Mouse (Mus musculus) midbrain, embryonic 11.5 days (tissue): ENCODE data around the gene Parp11. TPM values are rescaled to one million over a fixed set of nuclear protein-coding genes. Genes with fewer than 3 reads are reported as not detected.

Experiments used
- ATAC-seq: fragments of 200-750 bp; cut with Nextera tagmentation; 2 replicates; pipeline ENCODE4 v1.8.0; 2017; ENCODE audit warnings: moderate TSS enrichment, moderate library complexity; ENCODE audit not compliant: low FRiP score
- DNase-seq: peaks from one replicate; pipeline ENCODE4 v3.0.0; 2015; ENCODE audit warnings: low spot score; ENCODE audit errors: missing footprints
- H3K27ac ChIP-seq: fragments of 300-500 bp; sonication (generic); 2 replicates; pipeline ENCODE4 v1.5.1; 2014; ENCODE audit warnings: low read depth, low read length
- H3K27me3 ChIP-seq: fragments of 300-500 bp; sonication (generic); 2 replicates; pipeline ENCODE4 v1.6.1; 2014; ENCODE audit warnings: mild to moderate bottlenecking, low read length, moderate library complexity, mixed read lengths; ENCODE audit not compliant: control insufficient read depth, insufficient read depth
- H3K36me3 ChIP-seq: fragments of 300-500 bp; sonication (generic); 2 replicates; pipeline ENCODE4 v1.6.1; 2014; ENCODE audit warnings: mild to moderate bottlenecking, low read length, moderate library complexity, mixed read lengths; ENCODE audit not compliant: control insufficient read depth, insufficient read depth
- H3K4me1 ChIP-seq: fragments of 300-500 bp; sonication (generic); 2 replicates; pipeline ENCODE4 v1.6.1; 2014; ENCODE audit warnings: low read length; ENCODE audit not compliant: control insufficient read depth, insufficient read depth
- H3K4me2 ChIP-seq: fragments of 300-500 bp; sonication (generic); 2 replicates; pipeline ENCODE4 v1.6.1; 2014; ENCODE audit warnings: mild to moderate bottlenecking, moderate library complexity
- H3K4me3 ChIP-seq: fragments of 300-500 bp; sonication (generic); 2 replicates; pipeline ENCODE4 v1.5.1; 2014; ENCODE audit warnings: low read depth, low read length
- H3K9ac ChIP-seq: fragments of 300-500 bp; sonication (generic); 2 replicates; pipeline ENCODE4 v1.6.1; 2014; ENCODE audit warnings: low read length
- H3K9me3 ChIP-seq: fragments of 300-500 bp; sonication (generic); 2 replicates; pipeline ENCODE4 v1.6.1; 2016; ENCODE audit warnings: low read length; ENCODE audit not compliant: control insufficient read depth
- whole genome bisulfite sequencing: fragments of 180-500 bp; shearing (Covaris S2); extraction: QIAGEN DNeasy Blood & Tissue Kit; methylation state at CpG from one replicate; pipeline ENCODE4 v1.1.7; 2014; 5-methylcytosine and 5-hydroxymethylcytosine counted together
- polyA plus RNA-seq: library from polyadenylated mRNA; unstranded; fragments of >200 nt; fragmentation: Nextera tagmentation; extraction: Ambion mirVana; gene quantifications from 2 replicates; pipeline ENCODE4 v1.2.1, GENCODE M21; 2014

Parp11 gene
- polyA plus RNA-seq, 1 experiment from 2014 or later = 64.9 TPM

DNA sequence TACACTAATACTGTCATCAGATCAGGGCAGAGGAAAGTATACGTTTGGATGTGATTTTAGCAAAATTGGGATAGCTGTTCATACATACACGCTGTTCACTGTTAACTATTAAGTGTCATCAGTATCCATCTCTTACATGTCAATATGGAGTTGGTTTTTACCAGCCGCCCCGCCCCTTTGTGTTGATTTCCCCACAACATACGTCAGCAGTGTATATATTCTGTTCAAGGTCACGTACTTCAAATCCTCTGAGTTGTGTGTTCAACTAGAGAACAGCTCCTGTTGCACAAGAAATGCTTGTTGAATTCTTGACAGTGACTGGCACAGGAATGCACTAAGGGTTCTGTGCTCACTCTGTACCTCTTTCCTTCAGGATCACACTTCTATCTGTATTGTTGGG, 8.2 kb downstream of the Parp11 start:
- Histone ChIP-seq H3K4me3 (peak overlapping the region; percentile 72; the same call in 1 of the 2 replicates), H3K36me3 (no peaks in the 10 kb centered on the region), H3K4me1 (peaks cover 13% of the 10 kb centered on the region), H3K27me3 (no peaks in the 10 kb centered on the region), H3K9ac (no peak overlapping the region), H3K4me2 (peak overlapping the region; percentile 62), H3K27ac (no peak overlapping the region), H3K9me3 (no peaks in the 10 kb centered on the region)
- 90% methylated on average over 6 of the region's 6 CpGs for WGBS
- ATAC-seq (no peak), DNase-seq (no peak)

DNA sequence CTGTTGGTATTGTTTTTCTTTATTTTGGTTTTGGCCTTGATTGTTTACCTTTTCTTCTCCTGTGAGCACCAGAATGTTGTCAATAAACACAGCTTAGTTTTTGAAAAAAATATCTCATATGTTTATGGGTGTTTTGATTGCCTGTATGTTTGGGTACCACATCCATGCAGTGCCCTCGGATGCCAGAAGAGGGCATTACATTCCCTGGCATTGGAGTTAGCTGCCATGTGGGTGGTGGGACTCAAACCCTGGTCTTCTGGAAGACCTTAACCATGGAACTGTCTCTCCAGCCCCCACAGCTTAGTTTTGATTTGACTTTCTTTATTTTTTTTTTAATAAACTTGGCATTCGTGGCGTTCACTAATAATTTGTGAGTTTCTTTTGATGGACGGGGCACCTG, 8.8 kb downstream of the Parp11 start:
- H3K27ac ChIP-seq = no peak overlapping the region
- ATAC-seq = no peak
- WGBS = over 99% methylated on average over 4 of the region's 4 CpGs
- H3K36me3 ChIP-seq = no peaks in the 10 kb centered on the region
- no peak overlapping the region for H3K4me2 ChIP-seq
- peaks cover 7% of the 10 kb centered on the region for H3K4me1 ChIP-seq
- H3K9ac ChIP-seq = no peak overlapping the region
- no peak overlapping the region for H3K4me3 ChIP-seq
- DNase-seq = no peak
- no peaks in the 10 kb centered on the region for H3K27me3 ChIP-seq
- no peaks in the 10 kb centered on the region for H3K9me3 ChIP-seq

DNA sequence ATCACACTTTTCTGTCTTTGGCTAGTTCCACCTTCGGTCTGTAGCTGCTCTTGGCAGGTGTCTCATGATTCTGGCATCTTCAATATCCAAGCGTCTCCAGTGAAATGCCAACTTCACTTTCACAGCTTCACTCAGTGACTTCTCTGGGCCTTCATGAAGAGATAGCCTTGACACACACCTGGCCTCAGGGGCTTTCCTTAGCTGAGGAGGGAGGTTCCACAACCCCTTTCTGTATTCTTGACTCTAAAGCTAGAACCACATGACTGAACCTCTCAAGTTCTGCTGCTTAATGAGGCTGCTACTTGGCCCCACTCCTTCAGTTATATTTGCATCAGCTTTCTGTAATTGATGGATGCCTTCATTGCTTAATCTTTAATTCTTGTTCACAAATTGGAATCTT, 10.1 kb downstream of the Parp11 start:
- H3K9me3 ChIP-seq = no peaks in the 10 kb centered on the region
- DNase-seq (no peak), ATAC-seq (no peak)
- H3K9ac ChIP-seq = no peak overlapping the region
- H3K27ac ChIP-seq = no peak overlapping the region
- 0 out of 2 replicates have a peak, but pooled peaks cover 2% of the 10 kb centered on the region for H3K4me1 ChIP-seq
- no peak overlapping the region for H3K4me3 ChIP-seq
- no peaks in the 10 kb centered on the region for H3K36me3 ChIP-seq
- 95% methylated on average over 2 of the region's 2 CpGs for WGBS
- no peak overlapping the region for H3K4me2 ChIP-seq
- no peaks in the 10 kb centered on the region for H3K27me3 ChIP-seq

DNA sequence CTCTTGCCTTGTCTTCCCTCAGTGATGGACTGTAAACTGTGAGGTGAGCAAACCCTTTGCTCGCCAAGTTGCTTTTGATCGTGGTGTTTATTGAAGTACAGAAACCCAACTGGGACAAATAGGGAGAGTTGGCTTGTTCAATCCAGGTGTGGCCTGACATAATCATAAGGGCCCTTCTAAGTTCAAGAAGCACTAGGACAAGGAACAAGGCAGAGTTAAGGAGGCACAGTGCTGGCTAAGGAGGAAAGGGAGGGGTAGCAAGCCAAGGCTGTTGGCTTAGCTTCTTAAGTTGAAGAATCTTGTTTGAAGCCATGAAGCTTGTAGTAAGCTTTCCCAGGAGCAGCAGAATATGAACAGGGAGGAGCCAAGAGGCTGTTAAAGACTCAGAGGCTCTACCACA, 13.1 kb downstream of the Parp11 start:
- ATAC-seq (no peak), DNase-seq (no peak)
- Histone ChIP-seq H3K4me3 (no peak overlapping the region), H3K9ac (no peak overlapping the region), H3K4me2 (no peak overlapping the region), H3K36me3 (no peaks in the 10 kb centered on the region), H3K27ac (no peak overlapping the region), H3K9me3 (no peaks in the 10 kb centered on the region), H3K27me3 (no peaks in the 10 kb centered on the region), H3K4me1 (peaks cover 13% of the 10 kb centered on the region)
- WGBS = 98% methylated on average over 2 of the region's 2 CpGs

DNA sequence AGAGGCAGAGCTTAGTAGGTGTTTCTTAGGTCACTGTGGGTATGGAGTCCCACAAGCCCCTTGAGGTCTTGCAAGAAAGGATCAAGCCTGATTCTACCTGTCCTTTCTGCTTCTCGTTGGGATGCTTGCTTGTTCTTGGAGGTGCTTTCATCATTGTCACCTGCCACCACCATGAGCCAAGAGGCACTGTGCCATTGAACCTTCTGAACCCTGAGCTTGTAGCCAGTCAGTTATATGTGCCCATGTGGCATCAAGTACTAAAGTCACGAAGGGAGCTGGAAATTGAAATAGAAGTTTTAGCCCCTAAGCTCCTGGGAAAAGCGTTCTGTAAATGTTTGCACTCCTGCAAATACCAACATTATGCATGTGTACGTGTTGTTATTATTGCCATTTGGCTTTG, 14.9 kb downstream of the Parp11 start:
- 91% methylated on average over 4 of the region's 4 CpGs for WGBS
- no peaks in the 10 kb centered on the region for H3K9me3 ChIP-seq
- H3K4me1 ChIP-seq = peaks cover 12% of the 10 kb centered on the region
- H3K4me2 ChIP-seq = no peak overlapping the region
- no peaks in the 10 kb centered on the region for H3K27me3 ChIP-seq
- no peak overlapping the region for H3K9ac ChIP-seq
- ATAC-seq = no peak
- H3K4me3 ChIP-seq = no peak overlapping the region
- H3K36me3 ChIP-seq = no peaks in the 10 kb centered on the region
- H3K27ac ChIP-seq = no peak overlapping the region
- no peak for DNase-seq

DNA sequence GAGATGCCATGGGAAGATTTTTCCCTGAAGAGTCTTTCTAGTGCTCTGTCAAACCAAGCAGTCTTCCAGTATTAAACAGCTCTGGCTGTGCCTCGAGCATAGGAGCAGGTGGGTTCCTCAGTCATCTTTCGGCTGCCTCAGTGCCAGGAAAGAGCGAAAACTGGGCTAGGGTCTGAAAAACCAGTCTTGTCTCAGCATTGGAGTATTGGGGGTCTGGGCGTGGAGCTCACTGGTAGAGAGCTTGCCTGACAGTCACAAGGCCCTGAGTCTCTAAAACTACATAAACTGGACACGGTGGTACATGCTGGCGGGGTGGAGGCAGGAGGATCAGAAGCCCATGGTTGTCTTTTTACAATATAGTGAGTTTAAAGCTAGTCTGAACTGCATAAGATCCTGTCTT, 15.6 kb downstream of the Parp11 start:
- Histone ChIP-seq H3K4me1 (peaks cover 12% of the 10 kb centered on the region), H3K9me3 (no peaks in the 10 kb centered on the region), H3K27ac (no peak overlapping the region), H3K36me3 (no peaks in the 10 kb centered on the region), H3K27me3 (no peaks in the 10 kb centered on the region), H3K9ac (no peak overlapping the region), H3K4me3 (no peak overlapping the region), H3K4me2 (no peak overlapping the region)
- no peak for ATAC-seq
- DNase-seq = peak; percentile 72
- WGBS = 92% methylated on average over 6 of the region's 6 CpGs

DNA sequence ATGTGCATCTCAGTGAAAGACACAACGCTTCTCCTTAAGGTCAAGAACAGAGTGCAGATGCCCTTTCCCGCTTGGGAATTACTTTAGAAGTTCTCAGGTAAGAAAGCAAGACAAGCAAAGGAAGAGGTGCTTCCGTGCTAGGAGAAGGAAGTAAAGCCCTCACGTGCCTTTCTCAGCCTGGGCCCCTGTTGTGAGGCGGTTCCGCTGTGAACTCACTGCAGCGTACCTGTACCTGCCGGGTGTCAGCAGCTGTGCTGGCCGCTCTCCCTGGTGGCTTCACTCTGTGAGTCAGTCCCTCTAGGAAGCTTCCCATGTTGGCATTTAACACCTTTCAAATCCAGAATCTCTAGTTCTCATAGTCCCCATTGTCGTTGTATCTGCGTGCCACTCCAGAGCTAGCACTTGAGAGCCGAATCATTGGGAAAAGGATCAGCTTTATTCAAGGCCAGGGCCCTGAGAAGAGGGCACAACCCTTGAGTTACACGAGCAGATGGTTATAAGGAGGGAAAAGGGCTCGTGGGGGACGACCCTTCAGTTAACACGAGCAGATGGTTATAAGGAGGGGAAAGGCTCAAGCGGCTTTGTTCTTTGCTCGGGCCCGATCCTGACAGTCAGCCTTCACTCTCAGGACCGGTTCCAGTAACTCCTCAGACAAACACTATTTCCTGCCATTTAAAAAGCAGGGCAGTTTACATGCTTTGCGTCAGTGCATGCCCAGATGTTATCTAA, 16.8 kb downstream of the Parp11 start:
- H3K9me3 ChIP-seq = no peaks in the 10 kb centered on the region
- H3K4me2 ChIP-seq = no peak overlapping the region
- H3K4me3 ChIP-seq = no peak overlapping the region
- no peaks in the 10 kb centered on the region for H3K36me3 ChIP-seq
- DNase-seq = no peak
- ATAC-seq = peak; percentile 68
- H3K9ac ChIP-seq = no peak overlapping the region
- no peaks in the 10 kb centered on the region for H3K27me3 ChIP-seq
- H3K27ac ChIP-seq = no peak overlapping the region; the same call in 1 of the 2 replicates
- WGBS = 64% methylated on average over 21 of the region's 21 CpGs
- peaks cover 12% of the 10 kb centered on the region for H3K4me1 ChIP-seq

DNA sequence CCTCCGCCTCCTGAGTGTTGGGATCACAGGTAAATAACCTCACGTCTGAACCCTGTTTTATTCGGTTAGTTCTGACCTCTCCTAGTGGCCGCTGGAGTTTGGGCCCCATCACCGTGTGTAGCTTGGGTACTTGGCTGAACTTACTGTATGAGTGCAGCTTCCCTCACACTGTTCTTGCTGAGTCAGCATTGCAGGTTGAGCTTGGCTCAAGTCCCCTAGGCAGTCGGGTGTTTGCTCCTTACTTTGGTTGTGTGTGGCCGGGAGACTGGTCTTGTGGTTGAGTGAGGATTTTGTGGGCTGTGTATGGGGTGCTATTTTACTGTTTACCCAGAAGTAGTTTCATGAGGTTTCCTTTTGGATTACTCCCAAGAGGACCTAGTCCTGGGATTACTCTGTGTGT, 17.9 kb downstream of the Parp11 start:
- Histone ChIP-seq H3K27me3 (no peaks in the 10 kb centered on the region), H3K4me2 (no peak overlapping the region), H3K27ac (no peak overlapping the region), H3K9ac (no peak overlapping the region), H3K4me1 (peaks cover 12% of the 10 kb centered on the region), H3K4me3 (no peak overlapping the region), H3K36me3 (no peaks in the 10 kb centered on the region), H3K9me3 (no peaks in the 10 kb centered on the region)
- ATAC-seq (no peak), DNase-seq (no peak)
- WGBS = 93% methylated on average over 7 of the region's 7 CpGs

DNA sequence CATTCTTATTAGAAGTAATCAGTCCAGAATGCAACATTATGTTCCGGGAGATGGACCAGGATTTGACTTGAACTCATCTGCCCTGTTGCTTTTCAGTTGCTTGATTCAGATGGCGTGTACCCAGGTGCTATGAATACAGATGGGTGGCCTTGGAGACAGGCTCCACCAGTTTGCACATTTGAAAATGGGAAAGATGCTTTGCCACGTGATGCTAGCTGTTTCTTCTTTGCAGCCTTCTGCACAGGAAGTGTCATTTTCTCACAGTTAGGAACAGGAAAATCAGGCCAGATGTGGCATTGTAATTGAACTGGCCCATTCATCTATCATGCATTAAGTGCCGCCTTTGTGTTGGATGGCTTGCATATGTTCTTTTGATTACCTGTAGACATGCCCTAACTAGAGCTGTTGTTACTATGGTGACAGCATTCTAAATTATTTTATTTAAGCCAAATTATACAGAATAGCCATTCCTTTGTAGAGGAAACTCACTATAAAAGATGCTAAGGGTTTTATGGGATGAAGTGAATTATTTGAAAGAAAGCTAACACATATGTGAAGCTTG, 20.2 kb downstream of the Parp11 start:
- Histone ChIP-seq H3K27me3 (no peaks in the 10 kb centered on the region), H3K4me3 (no peak overlapping the region), H3K9me3 (no peaks in the 10 kb centered on the region), H3K4me1 (peaks cover 12% of the 10 kb centered on the region), H3K4me2 (no peak overlapping the region), H3K27ac (no peak overlapping the region), H3K9ac (no peak overlapping the region), H3K36me3 (no peaks in the 10 kb centered on the region)
- ATAC-seq = no peak
- WGBS = 83% methylated on average over 4 of the region's 4 CpGs
- no peak for DNase-seq
